Mouse (Mus musculus) midbrain, embryonic 13.5 days (tissue): ENCODE data around the gene Scube3. TPM values are rescaled to one million over a fixed set of nuclear protein-coding genes. Genes with fewer than 3 reads are reported as not detected.

Source experiments
- ATAC-seq: fragments of 200-750 bp; cut with Nextera tagmentation; 2 replicates; pipeline ENCODE4 v1.8.0; 2017; ENCODE audit warnings: mild to moderate bottlenecking, moderate TSS enrichment, moderate library complexity
- H3K27ac ChIP-seq: fragments of 300-500 bp; sonication (generic); 2 replicates; pipeline ENCODE4 v1.5.1; 2015; ENCODE audit warnings: inconsistent platforms, mild to moderate bottlenecking, moderate library complexity
- H3K27me3 ChIP-seq: fragments of 300-500 bp; sonication (generic); 2 replicates; pipeline ENCODE4 v1.6.1; 2015; ENCODE audit warnings: mild to moderate bottlenecking, inconsistent platforms
- H3K36me3 ChIP-seq: fragments of 300-500 bp; sonication (generic); 2 replicates; pipeline ENCODE4 v1.6.1; 2015; ENCODE audit warnings: mild to moderate bottlenecking, inconsistent platforms
- H3K4me1 ChIP-seq: fragments of 300-500 bp; sonication (generic); replicated peaks from 2 replicates; pipeline ENCODE4 v1.6.1; 2015; ENCODE audit warnings: inconsistent platforms
- H3K4me2 ChIP-seq: fragments of 300-500 bp; sonication (generic); replicated peaks from 2 replicates; pipeline ENCODE4 v1.6.1; 2015; ENCODE audit warnings: moderate library complexity, mild to moderate bottlenecking, inconsistent platforms
- H3K4me3 ChIP-seq: fragments of 300-500 bp; sonication (generic); replicated peaks from 2 replicates; pipeline ENCODE4 v1.5.1; 2015; ENCODE audit warnings: mild to moderate bottlenecking, inconsistent platforms
- H3K9ac ChIP-seq: fragments of 300-500 bp; sonication (generic); replicated peaks from 2 replicates; pipeline ENCODE4 v1.6.1; 2015; ENCODE audit warnings: mild to moderate bottlenecking, inconsistent platforms
- H3K9me3 ChIP-seq: fragments of 300-500 bp; sonication (generic); 2 replicates; pipeline ENCODE4 v1.6.1; 2016; ENCODE audit warnings: mild to moderate bottlenecking, inconsistent platforms
- WGBS: fragments of 180-500 bp; shearing (Covaris S2); methylation state at CpG from one replicate; pipeline ENCODE4 v1.1.7; 2015; 5-methylcytosine and 5-hydroxymethylcytosine counted together
- polyA plus RNA-seq: library from polyadenylated mRNA; unstranded; fragments of >200 nt; fragmentation: Nextera tagmentation; extraction: Ambion mirVana; gene quantifications from 2 replicates; pipeline ENCODE4 v1.2.1, GENCODE M21; 2015

Gene Scube3
- polyA plus RNA-seq, 1 experiment from 2014 or later: 6.1 TPM

DNA sequence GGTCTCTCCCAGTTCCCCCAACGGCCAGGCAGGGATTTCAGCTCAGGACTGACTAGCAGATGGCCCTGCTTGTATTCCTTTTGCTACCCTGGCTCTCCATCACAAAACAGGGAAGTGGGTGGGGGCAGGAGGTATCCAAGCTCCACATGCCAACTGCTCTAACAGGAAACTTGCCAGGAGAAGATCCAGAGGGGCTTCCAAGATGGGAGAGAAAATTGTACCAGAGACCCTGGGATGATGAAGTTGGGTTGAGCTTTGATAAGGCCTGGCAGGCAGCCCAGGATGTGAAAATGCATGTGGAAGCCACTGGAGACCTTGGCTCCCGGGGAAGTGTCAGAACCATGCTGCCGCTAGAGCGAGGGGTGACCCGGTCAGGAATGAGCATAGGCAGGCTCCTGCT, 5.7 kb upstream of the Scube3 start:
- no peak for ATAC-seq
- 56% methylated on average over 5 of the region's 5 CpGs for WGBS
- Histone ChIP-seq H3K4me2 (no peak overlapping the region), H3K9ac (no peak overlapping the region), H3K27ac (no peak overlapping the region), H3K4me1 (peaks cover 34% of the 10 kb centered on the region), H3K36me3 (no peaks in the 10 kb centered on the region), H3K4me3 (no peak overlapping the region), H3K27me3 (peaks cover 24% of the 10 kb centered on the region), H3K9me3 (no peaks in the 10 kb centered on the region)

DNA sequence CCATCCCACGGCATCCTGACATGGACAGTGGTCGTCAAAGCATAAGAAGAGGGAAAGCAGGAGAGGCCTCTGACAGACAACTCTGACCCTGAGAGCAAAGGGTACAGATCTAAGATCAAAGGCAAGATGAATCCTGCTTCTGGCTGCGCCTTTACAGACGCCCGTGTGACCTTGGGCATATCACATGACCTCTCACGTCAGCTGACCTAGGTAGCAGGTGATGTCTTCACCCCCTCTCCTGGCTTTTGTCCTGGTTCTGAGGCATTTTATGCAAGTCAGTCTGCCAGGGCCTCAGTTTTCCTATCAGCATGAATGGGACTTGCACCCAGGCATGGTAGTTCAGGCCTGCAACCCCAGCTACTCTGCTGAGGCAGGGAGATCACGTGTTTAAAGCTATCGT, 3.9 kb upstream of the Scube3 start:
- 89% methylated on average over 8 of the region's 8 CpGs for WGBS
- no peak overlapping the region for H3K9ac ChIP-seq

DNA sequence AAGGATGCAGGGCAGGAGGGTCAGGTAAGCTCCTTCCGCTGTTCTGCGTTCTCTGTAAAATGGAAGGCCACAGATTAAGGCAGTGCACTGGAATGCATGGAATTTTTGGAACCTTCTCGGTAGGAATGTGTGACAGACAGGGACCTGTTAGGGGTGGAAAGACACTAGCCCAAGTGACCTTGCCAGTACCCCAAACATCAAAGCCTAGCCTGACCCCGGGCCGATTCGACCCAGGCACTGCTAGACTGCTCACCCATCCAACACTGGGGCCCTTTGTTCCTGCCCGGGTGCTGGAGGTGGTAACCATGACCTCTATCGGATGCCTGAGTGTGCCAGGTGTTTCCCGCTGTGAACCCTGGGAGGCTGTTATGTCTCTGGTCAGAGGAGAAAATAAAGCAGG, 3.3 kb upstream of the Scube3 start:
- Histone ChIP-seq H3K4me3 (no peak overlapping the region), H3K27ac (no peak overlapping the region), H3K9me3 (no peaks in the 10 kb centered on the region), H3K36me3 (no peaks in the 10 kb centered on the region), H3K9ac (no peak overlapping the region), H3K4me2 (no peak overlapping the region), H3K4me1 (peaks cover 38% of the 10 kb centered on the region), H3K27me3 (peaks cover 23% of the 10 kb centered on the region)
- no peak for ATAC-seq
- WGBS: 76% methylated on average over 9 of the region's 9 CpGs

More for the DNA sequence above, 3.9 kb upstream of the Scube3 start:
- Histone ChIP-seq H3K27me3 (peaks cover 24% of the 10 kb centered on the region), H3K9me3 (no peaks in the 10 kb centered on the region), H3K4me1 (peaks cover 36% of the 10 kb centered on the region), H3K4me2 (no peak overlapping the region), H3K36me3 (no peaks in the 10 kb centered on the region), H3K4me3 (no peak overlapping the region), H3K27ac (no peak overlapping the region)
- no peak for ATAC-seq

DNA sequence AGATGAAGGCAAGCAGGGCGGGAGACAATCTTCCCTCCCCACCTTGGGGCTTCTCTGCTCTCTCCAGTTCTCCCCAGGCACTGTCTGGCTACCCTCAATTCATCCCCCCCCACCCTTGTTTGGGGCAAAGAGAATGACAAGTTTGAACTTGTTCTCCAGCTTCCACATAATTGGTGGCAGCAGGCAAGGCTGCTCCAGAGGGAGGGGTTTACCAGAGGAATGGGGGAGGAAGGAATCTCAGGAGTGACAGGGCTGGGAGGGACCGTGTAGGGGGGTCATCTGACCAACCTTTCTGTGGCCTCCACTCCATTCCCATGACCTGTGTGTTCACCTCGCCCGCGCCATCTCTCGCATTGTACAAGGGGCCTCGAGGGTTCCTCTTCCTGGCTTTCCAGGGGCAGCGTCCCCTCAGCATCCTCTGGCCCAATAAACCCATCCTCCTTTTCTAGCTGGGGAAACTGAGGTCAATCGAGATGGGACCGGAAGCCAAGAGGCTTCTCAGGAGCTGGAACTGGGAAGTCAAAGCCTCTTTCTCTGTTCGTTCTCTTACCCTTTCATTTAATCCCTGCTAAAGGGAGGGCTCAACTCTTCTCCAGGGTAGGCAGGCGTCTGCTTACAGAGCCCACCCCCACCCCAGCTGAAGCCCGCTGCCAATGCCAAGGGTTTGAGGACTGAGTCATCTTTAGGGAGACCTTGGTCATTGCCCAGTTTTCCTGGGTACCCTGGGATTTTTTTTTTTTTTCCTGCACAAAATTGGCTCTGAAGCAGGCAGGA, 1.3 kb upstream of the Scube3 start:
- 17% methylated on average over 13 of the region's 13 CpGs for WGBS
- Histone ChIP-seq H3K9me3 (no peaks in the 10 kb centered on the region), H3K4me3 (peak overlapping the region; percentile 76; the same call in 1 of the 2 replicates), H3K4me1 (peaks cover 57% of the 10 kb centered on the region), H3K27ac (peak overlapping the region; percentile 96), H3K27me3 (peaks cover 14% of the 10 kb centered on the region), H3K9ac (peak overlapping the region; percentile 91), H3K4me2 (peak overlapping the region; percentile 87), H3K36me3 (no peaks in the 10 kb centered on the region)
- no peak for ATAC-seq

DNA sequence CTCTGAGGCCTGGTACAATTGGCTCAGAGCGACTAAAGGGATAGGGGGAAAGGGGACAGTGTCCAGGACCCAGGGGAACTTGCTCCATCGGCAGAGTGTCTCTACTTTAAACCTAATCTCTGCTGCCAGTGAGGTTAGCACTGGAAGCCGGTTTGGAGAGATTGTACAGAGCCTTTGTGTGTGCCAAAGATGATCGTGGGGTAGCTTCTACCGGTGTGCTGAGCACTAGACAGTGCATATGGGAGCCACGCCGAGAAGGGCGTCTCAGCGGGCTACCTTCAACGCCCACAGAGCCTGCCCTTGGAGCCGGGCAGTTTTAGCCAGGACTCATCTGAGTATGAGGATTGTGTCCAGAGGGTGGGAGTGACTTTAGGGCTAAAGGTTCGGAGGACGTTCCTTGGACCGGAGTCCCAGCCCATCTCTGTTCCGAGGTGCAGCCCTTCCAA, 713 bp upstream of the Scube3 start:
- no peaks in the 10 kb centered on the region for H3K36me3 ChIP-seq
- peak overlapping the region; percentile 96 for H3K27ac ChIP-seq
- peak overlapping the region; percentile 91 for H3K9ac ChIP-seq
- WGBS: under 1% methylated on average over 15 of the region's 15 CpGs
- peaks cover 14% of the 10 kb centered on the region for H3K27me3 ChIP-seq
- peaks cover 62% of the 10 kb centered on the region for H3K4me1 ChIP-seq
- ATAC-seq: peak; percentile 44
- peak overlapping the region; percentile 87 for H3K4me2 ChIP-seq
- H3K4me3 ChIP-seq: peak overlapping the region; percentile 76
- no peaks in the 10 kb centered on the region for H3K9me3 ChIP-seq

DNA sequence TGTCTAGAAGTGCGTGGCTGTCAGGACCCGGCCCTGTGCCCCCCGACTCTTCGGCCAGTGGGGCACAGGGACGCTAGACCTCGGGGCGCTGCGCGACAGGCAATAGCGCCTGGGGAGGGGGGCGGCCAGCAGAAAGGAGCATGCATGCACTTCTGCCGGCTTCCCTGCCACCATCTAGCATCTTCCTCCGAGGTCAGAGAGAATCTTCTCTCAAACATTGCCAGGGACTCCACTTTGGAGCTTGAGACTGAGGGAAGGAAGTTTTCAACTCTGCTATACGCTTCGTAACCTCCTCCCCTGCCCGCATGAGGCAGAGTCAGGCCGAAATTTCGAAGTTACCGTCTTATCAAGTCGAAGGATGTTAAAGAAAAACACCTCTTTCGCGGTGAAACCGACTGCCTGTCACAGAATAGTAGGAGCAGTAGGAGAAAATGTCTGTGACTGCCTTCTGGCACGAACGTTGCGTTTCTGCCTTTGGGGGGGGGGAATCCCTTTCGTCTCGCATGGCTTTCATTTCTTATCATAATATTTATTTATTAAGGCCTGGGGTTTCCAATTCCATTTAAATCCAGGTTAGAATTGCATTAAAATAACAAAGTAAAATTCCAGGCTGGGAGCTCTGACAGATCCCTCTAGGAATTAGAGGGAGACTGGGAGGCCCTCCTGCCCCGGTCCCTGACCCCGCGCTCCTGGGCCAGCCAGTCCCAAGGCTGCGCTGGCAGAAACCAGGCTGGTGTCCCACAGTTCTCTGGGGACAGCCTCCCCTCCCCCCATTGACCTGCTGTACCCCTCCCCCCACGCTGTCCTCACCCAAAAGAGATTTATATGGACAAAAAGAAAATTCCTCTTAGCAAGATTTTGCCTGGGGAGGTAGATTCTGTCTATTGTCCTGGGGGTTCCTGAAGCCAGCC, 1.0 kb downstream of the Scube3 start:
- Histone ChIP-seq H3K4me2 (peak overlapping the region; percentile 87), H3K4me1 (peaks cover 76% of the 10 kb centered on the region), H3K9ac (peak overlapping the region; percentile 91), H3K27ac (peak overlapping the region; percentile 96), H3K9me3 (no peaks in the 10 kb centered on the region), H3K27me3 (peaks cover 14% of the 10 kb centered on the region), H3K4me3 (peak overlapping the region; percentile 76), H3K36me3 (no peaks in the 10 kb centered on the region)
- no peak for ATAC-seq
- WGBS: under 1% methylated on average over 33 of the region's 33 CpGs

DNA sequence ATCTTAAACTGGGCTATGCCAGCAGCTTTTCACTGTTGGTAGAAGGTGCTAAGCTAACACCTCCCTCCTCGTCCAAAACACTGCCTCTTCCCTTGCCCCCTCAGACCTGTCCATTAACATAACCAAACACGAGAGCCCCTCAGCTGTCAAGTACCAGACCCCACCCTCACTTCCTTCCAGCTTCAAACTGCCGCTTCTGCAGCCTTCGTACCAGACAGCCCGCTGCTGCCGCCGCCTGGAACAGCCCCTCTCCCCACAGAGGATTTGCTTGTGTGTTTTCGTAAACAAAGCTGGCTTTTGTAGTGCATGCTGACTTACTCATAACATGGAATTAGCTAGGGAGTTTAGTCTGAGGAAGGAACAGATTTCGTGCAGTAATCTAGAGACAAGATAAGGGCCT, 1.8 kb downstream of the Scube3 start:
- peak overlapping the region; percentile 69 for H3K9ac ChIP-seq
- no peak for ATAC-seq
- no peaks in the 10 kb centered on the region for H3K9me3 ChIP-seq
- H3K4me1 ChIP-seq: peaks cover 84% of the 10 kb centered on the region
- H3K4me3 ChIP-seq: peak overlapping the region; percentile 76
- H3K27ac ChIP-seq: peak overlapping the region; percentile 31; the same call in 1 of the 2 replicates
- H3K4me2 ChIP-seq: peak overlapping the region; percentile 87
- WGBS: under 1% methylated on average over 9 of the region's 9 CpGs
- no peaks in the 10 kb centered on the region for H3K36me3 ChIP-seq
- peaks cover 14% of the 10 kb centered on the region for H3K27me3 ChIP-seq

DNA sequence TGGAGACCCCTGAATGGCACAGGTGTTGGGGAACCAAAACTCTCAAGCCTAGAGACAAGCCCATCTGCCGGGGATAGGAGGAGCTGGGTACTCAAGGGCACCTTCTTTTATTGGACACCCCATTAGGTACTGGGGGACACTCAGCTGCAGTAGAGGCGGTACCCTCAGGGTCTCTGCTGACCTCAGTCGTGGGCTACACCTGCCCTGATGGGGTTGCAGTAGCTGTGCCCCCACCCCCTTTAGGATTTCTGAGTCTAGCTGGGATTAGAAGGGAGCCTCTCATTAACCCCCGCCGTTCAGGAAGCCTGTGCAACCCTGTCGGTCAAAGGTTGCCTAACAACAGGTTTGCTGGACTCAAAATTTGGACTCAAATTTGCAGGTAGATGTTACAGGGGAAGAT, 2.3 kb downstream of the Scube3 start:
- peaks cover 12% of the 10 kb centered on the region for H3K27me3 ChIP-seq
- H3K4me1 ChIP-seq: peaks cover 89% of the 10 kb centered on the region
- 0 out of 2 replicates have a peak overlapping the region, but pooled peaks have one; percentile 31 for H3K27ac ChIP-seq
- peak overlapping the region; percentile 76 for H3K4me3 ChIP-seq
- WGBS: 7% methylated on average over 6 of the region's 6 CpGs
- peak overlapping the region; percentile 87 for H3K4me2 ChIP-seq
- no peak for ATAC-seq
- no peaks in the 10 kb centered on the region for H3K9me3 ChIP-seq
- no peaks in the 10 kb centered on the region for H3K36me3 ChIP-seq
- peak overlapping the region; percentile 69 for H3K9ac ChIP-seq

DNA sequence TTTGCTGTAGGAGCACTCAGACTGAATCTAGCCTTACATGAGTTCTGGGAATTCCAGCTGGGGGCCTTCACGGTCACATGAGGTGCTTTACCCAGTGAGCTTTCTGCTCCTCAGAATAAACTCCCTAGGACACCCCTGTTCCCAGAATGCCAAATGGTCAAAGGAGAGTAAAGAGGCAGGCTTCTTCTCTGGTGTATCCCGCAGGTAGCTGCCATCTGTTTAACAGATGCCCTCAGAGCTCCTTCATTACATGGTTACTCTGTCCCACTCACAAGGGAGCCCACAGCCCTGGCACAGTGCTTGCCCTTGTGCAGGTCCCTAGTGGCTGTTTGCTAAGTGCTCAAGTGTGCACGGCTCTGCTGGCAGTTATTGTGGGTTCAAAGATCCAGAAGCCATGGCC, 6.3 kb downstream of the Scube3 start:
- H3K4me2 ChIP-seq: no peak overlapping the region
- no peak for ATAC-seq
- H3K27me3 ChIP-seq: no peaks in the 10 kb centered on the region
- H3K9ac ChIP-seq: no peak overlapping the region; the same call in 1 of the 2 replicates
- H3K4me1 ChIP-seq: peaks cover 69% of the 10 kb centered on the region
- no peak overlapping the region for H3K27ac ChIP-seq
- peaks cover 5% of the 10 kb centered on the region; the same call in 1 of the 2 replicates for H3K36me3 ChIP-seq
- no peak overlapping the region for H3K4me3 ChIP-seq
- WGBS: 79% methylated on average over 3 of the region's 3 CpGs
- H3K9me3 ChIP-seq: no peaks in the 10 kb centered on the region

DNA sequence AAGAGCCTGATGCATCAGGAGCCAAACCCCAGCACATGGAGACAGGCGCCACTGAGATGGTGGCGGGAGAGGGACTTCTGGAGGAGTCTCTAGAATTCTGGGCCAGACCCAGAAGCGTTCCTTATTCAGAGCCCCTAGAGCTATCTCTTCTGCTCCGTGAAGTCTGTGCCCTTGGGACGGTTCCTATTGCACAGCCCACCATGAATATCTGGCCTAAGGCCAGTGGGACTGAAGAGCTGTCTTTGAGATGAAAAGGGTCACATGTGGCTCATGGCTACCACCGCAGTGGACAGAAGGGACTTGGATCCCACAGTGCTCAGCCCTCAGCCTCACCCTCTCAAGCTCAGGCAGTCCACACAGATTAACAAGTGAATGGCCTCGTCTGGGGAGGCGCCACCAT, 7.8 kb downstream of the Scube3 start:
- Histone ChIP-seq H3K36me3 (peaks cover 17% of the 10 kb centered on the region), H3K9ac (no peak overlapping the region), H3K4me2 (no peak overlapping the region), H3K27ac (no peak overlapping the region), H3K4me3 (no peak overlapping the region), H3K27me3 (no peaks in the 10 kb centered on the region), H3K9me3 (no peaks in the 10 kb centered on the region), H3K4me1 (peaks cover 55% of the 10 kb centered on the region)
- no peak for ATAC-seq
- WGBS: 61% methylated on average over 8 of the region's 8 CpGs

DNA sequence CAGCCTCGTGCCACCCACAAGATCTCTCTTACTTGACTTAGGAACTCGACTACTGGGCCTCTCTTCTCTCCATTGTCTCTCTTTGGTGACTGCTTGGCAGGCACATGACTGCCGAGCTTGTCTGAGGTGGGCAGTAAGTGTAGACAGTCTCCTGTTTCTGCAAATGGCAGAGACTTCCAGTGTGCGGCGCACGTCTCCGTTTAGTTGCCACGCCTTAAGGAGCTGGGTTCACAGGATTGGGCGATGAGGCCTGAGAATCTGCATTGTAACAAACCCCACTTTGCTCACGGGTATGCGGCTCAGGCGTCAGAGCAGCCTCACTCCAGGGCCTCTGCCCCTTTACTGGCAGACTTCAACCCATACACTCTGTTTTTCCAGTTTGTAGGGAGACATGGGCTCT, 8.5 kb downstream of the Scube3 start:
- no peak for ATAC-seq
- peaks cover 24% of the 10 kb centered on the region for H3K36me3 ChIP-seq
- no peaks in the 10 kb centered on the region for H3K9me3 ChIP-seq
- H3K9ac ChIP-seq: no peak overlapping the region
- WGBS: 67% methylated on average over 12 of the region's 12 CpGs
- no peak overlapping the region for H3K27ac ChIP-seq
- no peak overlapping the region for H3K4me3 ChIP-seq
- peaks cover 48% of the 10 kb centered on the region for H3K4me1 ChIP-seq
- no peaks in the 10 kb centered on the region for H3K27me3 ChIP-seq
- H3K4me2 ChIP-seq: no peak overlapping the region

DNA sequence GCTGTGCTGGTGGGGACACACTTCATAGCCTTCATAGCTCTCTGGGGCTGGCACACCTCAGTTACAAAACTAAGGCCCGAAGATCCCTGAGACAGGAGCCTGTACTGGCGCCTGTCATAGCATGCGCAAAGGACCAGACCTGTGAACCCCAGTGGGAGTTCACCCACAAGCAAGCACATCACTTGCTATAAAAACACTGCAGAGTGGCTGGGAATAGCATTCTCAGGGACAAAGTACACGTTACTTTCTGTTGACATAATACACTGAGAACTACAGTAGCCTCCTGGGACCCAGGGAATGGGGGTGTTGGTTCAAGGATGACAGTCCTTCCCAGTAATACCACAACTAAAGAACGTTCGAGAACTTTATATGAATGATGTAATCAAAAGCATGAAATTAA, 11.2 kb downstream of the Scube3 start:
- Histone ChIP-seq H3K4me1 (peaks cover 27% of the 10 kb centered on the region), H3K4me3 (no peak overlapping the region), H3K9ac (no peak overlapping the region), H3K36me3 (peaks cover 44% of the 10 kb centered on the region), H3K27ac (no peak overlapping the region), H3K4me2 (no peak overlapping the region), H3K9me3 (no peaks in the 10 kb centered on the region), H3K27me3 (no peaks in the 10 kb centered on the region)
- ATAC-seq: no peak
- 86% methylated on average over 6 of the region's 6 CpGs for WGBS
